Mouse (Mus musculus): ENCODE data around the gene Pnmt.

Pnmt gene

DNA sequence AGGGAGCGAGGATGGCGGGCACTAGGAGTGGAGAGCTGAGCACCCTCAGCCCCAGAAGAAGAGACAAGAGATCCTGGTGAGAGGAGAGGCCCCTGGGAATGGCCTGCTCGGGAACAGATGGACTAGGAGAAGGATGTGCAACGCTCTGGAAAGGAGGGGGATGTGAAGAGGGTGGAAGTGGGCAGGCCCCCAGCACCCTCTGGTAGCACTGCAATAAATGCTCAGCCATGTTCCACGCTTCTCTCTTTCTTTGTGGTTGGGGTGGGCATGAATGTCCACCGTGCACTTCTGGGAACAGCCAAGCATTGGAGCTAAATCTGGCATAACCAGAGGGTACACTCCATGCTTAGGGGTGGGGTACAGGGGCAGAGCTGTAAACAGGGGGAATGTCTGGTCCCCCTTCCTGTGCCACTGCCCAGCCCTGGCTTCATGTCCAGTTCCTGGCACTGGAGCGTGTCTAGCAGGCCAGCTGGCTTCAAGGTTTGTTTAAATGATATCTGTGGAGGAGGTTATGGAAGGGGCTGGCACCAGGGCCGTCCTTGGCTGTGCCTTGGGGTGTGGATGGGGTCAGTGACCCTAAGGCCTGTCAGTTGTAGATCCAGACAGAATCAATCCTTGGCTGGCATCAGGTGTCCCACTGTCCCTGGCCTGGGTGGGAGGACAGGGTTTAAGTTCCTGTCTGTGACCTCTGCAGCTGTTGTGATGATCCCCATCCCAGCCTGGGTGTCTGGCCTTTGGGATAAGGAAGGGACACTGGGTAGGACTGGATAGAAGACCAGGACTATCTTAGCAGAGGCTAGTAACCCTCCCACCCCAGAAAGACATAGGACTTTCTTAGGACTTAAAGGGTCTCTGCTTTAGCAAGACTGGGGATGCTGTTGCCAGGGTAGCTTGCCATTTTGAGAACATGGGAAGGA lies 1.3 kb upstream of the Pnmt start:
- DNase-seq: no peak

DNA sequence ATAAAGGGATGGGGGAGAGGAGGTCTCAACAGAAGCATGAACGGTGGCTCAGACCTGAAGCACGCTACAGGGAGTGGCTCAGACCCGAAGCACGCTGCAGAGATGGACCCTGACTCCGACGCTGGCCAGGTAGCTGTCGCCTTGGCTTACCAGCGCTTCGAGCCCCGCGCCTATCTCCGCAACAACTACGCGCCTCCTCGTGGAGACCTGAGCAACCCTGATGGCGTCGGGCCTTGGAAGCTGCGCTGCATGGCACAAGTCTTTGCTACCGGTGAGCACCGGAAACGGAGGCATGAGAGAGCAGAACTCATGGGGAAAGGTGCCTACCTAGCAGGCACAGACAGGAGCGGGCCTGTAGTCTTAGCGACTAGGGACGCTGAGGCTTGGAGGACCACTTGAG lies 346 bp downstream of the Pnmt start:
- DNase-seq: peak; percentile 39

DNA sequence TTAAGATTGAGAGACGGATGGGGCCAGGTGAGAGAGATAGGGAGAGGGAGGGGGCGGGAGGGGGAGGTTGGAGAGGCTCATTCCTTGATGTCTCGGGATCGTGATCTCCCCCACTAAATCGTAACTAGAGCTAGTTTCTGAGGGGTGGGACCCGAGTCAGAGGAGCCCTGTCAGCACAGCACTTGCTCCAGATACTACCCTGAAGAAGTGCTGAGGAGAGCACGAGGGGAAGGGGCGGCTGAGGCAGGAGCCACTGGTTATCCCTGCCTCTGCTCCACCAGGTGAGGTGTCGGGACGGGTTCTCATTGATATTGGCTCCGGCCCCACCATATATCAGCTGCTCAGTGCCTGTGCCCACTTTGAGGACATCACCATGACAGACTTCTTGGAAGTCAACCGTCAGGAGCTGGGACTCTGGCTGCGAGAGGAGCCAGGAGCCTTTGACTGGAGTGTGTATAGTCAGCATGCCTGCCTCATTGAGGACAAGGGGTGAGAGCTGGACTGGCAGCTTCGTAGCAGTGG lies 867 bp downstream of the Pnmt start:
- no peak for DNase-seq

DNA sequence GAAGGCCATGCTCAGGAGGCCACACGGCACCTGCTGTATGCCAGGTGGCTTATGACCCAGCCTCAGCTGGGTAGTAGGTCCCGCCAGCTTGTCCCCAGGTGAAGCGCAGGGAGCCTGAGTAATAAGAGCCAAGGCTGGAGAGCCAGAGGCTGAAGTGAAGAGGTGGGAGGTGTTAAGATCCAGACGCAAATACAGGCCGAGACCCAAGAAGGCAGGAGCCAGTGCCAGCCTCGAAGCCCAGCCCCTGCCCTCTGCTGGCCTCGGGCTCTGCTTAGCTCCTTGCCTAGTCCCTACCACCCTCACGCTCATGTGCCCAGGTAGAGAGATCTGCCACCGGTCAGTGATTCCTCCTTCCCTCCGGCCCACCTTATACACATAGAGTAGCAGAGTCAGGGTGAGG lies 2.0 kb downstream of the Pnmt start:
- DNase-seq: no peak

DNA sequence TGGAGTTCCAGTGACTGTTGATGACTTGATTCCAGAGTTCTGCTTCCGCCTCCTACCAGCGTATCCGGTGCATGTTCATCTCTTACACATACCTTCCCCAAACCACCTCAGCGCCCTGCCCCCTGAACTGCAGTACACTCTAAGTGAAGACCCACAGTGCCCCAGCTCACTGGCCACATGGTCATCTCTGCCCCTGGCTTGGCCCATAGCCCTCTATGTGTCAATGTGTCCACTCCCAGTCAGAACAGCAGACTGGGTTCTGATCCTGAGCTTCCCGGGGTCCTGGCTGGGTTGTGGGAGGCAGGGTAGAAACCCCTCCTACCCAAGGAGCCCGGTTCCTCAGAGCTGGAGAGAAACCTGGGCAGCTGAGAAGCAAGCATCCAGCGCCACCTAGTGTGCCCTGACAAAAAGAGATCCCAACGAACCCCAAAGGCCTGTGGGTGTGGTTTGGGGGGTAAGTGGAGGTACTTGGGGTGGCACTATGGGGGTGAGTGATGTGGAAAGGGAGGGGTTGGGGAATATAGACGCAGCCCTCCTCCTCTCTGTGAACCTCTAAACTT lies 3.1 kb downstream of the Pnmt start:
- peak; percentile 78 for DNase-seq

DNA sequence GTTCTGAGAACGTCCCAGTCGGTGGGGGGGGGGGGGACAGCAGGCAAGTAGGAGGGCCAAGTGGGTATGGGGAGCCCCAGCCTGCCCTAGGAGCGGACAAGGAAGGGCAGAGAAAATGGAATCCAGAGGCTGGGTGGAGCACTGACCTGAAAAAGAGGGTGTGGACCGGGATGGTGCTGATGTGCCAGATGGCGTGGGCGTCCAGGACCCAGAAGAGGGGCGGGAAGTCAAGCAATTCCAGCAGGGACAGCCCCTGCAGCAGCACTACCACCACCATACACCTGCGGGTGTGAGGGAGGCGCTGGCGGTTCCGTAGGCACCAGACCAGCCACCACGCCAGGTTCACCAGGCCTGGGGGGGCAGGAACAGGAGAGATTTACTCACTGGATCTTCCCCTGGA lies 3.9 kb downstream of the Pnmt start:
- DNase-seq: no peak

DNA sequence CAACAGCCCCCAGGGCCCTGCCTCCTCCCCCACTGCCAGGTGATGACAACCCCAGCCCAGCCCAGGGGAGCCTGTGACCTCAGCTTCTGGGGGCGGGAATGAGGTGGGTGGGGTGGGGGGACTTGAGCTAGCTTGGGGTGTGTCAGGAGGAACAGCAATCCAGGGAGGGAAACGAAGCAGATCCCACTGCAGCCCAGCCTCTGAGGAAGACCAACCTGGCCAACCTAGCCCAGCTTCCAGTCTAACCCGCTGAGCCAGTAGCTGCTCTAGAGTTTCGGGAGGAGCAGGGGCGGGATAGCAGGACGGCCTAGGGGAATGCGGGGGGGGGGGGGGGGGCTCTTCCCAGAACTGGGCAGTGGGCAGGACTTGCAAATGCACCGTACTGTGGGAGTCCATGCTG lies 5.8 kb downstream of the Pnmt start:
- DNase-seq: no peak

DNA sequence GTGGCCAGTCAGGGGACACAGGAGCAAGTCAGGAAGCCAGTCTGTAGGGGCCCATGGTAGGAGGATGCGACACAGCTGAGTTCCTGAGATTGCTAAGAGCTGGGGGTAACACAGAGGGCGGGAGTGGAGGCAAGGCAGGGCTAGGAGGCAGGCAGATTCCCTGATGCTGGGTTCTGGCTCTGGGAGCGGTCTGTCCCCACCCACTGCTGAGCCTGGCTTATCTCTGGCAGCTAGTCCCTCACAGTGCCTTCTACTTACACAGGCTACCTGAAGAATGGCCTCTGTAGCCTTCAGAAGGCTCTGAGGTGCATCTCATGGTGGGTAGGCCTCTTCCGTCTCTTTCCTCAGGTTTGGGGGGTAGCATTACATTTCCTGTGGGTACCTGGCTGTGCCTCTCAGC lies 6.4 kb downstream of the Pnmt start:
- no peak for DNase-seq

DNA sequence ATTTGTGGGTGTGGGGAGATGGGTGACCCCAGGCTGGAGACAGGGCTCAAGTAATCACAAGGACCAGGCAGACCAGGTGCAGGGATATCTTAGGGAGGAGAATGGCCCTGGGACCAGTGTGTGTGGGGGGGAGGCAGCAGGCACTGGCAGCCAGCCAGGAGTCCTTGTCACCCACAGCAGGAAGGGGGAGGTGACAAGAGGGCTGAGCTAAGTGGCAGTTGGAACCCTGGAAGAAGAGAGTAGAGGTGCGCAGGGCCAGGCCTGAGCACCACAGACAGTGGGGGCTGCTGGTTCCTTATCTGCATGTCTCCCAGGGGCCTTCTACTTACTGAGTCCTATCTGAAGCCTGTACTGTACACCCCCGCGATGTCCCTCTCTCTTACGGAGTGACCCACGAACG lies 7.1 kb downstream of the Pnmt start:
- no peak for DNase-seq

DNA sequence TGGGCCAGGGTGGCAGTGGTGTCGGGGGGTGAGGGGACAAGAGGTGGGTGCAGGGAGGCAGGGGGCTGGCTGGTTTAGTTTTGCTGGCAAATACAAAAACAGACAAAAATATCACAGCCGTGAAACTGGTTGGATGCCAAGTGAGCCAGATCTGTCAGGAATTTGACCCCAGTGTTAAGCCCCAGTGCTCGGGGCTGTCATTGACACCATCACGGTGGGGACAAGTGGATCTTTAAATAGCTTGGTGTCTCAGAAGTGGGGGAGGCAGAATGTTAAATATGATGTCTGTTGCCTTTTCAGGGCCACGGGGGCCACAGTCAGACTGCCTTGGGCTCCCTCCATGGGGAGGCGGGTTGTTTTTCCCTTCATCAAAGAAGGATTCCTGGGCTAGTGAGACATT lies 8.1 kb downstream of the Pnmt start:
- DNase-seq: no peak

DNA sequence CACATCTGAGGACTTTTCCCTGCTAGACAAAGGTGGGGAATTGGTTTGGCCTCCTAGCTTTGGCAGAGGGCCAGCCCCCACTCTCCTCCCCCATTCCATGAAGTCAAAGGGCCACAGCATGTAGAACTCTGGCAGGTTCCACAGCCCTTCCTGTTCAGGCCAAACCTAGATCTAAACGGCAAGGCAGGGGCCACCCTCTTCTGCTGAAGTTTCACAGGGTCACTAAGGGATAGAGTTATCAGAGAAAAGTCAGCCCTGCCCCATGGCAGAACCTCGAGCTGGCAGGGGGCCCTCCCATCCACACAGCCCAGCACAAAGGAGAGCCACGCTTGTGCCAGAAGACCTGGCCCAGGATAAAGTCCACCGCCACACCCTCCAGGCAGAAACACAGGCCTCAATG lies 8.8 kb downstream of the Pnmt start:
- DNase-seq: no peak

DNA sequence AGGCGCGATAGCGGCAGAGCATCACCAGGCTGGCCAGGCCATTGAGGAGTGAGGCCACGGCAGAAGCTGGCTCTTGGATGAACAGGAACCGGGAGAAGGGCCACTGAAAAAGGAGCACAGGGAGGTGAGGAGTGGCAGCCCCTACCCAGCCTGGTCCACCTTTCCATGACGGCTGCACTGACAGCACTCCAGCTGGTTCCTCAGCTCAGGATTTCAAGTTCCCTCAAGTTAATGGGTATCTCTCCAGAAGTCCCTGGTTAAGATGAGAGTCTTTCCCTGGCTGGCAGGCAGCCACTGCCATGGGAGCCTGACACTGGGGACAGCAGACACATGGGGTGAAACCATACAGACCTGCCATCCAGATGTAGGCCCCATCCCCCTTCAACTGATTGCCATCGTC lies 11.7 kb downstream of the Pnmt start:
- no peak for DNase-seq

DNA sequence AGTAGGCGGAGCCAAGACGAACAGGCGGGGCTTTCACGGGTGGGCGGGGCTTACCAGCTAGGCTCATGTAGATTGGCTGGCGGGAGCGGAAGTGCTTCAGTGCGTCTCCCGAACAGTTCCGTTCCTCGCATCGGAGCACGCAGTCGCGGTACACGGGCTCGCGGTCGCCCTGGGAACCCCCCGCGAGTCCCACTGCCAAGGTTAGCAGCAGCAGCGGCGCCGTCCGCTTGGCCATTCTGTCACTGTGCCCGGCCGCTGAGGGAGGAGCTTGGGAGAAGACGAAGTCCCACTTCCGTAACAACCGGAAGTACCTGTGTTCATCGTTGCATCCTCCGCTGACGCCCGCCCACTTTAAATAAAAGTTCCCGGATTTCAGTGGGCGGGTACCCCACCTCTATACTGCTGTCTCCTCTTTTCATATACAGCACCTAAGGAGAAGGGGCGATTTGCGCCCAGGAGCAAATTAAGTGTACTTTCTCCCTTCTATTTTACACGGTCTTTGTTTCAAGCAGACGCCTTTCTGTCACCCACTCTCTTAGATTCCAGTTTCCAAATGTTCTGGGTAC lies 14.0 kb downstream of the Pnmt start, which contains the start of gene Pgap3:
Pgap3 (minus strand) TSS at position 330 of the 566 bp plus-strand sequence.
- peak; percentile 94 for DNase-seq

DNA sequence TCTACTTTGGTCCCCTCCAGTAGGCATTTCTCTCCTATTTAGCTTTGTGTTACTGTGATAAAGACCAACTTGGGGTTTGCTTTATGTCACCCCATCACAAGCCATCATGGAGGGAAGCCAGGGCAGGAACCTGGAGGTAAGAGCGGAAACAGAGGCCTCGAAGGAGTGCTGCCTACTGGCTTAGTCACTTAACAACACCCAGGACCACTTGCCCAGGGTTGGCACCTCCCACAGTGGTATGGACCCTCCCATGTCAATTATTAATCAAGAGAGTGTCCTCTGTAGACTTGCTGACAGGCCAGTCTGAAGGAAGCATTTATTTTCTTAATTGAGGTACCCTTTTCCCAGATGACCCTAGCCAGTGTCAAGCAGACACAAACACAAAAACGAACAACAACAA lies 14.6 kb downstream of the Pnmt start:
- DNase-seq: no peak

DNA sequence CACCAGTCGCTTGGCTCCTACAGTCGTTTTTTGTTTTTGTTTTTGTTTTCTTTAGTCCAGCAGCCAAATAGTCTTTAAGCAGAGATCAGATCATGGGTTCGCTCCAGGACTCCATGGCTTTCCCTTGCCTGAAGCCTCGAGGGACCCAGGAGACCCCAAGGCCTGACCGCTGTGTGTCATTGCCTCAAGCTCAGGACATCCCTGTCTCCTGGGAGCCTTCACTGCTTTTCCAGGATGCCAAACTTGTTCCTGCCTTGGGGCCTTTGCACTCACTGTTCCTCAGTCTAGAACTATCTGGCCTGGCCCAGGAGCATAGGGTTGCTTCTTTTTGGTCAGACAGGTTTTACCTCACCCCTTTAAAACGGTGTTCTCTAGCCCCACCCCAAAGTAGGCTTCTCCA lies 20.4 kb downstream of the Pnmt start:
- no peak for DNase-seq

DNA sequence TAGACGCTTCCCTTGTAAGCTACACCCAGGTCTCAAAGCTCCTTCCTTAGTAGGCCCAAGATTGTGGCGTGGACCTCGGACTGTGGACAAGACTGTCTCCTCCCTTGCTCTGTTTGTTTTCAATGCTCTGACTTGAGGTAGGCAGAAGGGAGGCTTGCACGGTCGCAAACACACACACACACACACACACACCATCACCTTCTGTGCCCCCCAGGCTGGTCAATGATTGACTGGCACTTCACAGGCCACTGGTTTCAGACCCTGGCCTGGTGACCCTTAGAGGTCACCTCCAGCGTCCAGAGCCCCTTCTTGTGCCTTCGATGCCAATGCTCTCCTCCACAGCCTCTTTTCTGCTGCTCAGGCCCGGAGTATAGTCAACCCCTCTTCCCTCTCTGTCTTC lies 22.6 kb downstream of the Pnmt start:
- no peak for DNase-seq

DNA sequence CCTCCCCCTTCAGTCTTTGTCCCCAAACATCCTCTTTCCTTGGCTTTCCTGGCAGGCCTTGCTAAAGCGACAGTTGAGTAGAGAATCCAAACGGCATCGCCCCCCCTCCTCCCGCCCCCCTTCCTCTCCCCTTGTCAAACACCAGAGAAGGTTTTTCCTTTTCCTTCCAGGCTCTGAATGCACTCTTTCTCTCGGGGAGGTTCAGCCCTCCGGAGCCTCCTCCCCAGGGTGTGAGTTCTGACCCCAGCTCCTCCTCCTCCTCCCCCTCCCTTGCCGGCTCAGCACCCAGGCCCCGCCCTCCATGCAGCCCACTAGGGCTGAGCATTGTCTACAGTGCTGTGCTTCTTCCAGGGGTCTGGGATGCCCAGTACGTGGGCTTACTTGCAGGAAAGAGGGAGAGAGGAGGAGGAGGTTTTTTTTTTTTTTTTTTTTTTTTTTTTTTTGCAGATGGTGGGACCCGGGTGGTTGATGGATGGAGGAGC lies 23.1 kb downstream of the Pnmt start:
- DNase-seq: peak; percentile 73

DNA sequence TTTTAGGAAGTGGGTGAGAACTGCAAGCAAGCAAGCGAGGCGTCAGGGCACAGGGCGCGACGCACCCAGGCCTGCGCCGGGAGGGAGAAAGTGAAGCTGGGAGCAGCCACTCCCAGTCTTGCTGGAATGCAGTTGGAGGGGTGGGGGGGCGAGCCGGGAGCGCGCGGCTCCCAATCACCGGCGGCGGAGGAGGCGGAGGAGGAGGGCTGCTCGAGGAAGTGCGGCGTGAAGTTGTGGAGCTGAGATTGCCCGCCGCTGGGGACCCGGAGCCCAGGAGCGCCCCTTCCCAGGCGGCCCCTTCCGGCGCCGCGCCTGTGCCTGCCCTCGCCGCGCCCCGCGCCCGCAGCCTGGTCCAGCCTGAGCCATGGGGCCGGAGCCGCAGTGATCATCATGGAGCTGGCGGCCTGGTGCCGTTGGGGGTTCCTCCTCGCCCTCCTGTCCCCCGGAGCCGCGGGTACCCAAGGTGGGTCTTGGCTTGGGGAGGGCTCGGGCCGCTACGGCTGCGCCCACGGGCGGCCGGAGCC lies 26.1 kb downstream of the Pnmt start, which contains the start of gene Erbb2:
Erbb2 (plus strand) TSS at position 198 of the 524 bp plus-strand sequence.
- peak; percentile 91 for DNase-seq

DNA sequence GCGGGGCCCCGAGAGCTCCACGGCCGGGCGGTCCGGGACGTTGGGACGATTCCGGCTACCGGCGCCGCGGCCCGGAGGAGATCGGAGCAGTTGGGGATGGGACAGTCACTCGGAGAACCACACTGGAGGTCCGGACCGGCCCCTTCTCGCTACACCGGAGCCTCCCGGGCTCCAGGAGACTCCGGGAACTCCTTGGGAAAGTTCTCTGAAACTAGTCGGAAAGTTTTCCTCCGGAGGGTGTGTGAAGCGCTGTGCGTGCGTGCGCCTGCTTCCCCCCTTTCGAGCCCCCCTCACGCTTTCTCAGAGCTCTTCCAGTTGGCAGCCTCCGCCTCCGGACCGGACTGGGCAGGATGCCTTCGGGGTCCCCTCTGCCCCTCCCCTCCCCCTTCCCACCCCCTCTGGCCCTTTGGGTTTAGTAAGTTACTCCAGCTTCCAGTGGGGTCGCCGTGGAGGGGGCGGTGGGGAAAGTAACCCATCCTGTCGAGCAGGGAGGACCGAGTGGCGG lies 26.6 kb downstream of the Pnmt start:
- peak; percentile 72 for DNase-seq

DNA sequence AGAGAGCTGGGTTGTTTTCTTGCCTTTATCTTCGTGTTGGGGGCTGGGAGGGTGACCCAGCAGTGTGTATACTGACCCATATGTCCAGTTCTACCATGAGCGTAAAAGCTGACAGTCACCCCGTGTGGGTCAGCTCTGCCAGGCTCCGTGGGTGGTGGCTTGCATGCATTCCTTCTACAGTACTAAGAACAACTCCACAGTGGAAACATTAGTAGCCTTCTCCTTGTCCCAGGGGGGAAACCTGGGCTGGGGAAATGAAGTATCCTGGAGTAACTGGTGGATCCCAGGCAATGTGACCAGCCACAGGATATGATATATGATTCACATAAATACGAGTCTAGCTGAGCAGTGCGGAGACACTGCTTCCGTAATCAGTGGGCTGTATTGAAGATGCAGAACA lies 27.5 kb downstream of the Pnmt start:
- no peak for DNase-seq

DNA sequence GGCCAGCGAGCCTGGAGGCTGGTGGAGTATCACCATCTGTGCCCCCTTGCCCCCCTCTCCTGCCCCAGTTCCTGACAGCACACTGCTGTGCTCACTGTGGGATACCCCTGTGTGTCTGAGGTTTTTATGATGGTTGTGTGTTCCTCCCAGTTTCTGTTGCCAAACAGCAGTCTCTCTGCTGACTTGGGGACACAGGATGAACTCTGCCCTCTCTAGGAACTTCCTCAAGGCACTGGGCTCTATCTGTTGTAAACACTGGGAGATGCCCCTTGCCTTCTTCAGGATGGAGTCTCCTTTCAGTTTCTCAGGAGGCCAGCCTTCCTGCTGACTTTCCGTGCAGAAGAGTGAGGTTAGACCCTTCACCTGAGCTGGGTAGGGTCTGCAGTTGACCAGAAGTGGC lies 27.9 kb downstream of the Pnmt start:
- DNase-seq: no peak

DNA sequence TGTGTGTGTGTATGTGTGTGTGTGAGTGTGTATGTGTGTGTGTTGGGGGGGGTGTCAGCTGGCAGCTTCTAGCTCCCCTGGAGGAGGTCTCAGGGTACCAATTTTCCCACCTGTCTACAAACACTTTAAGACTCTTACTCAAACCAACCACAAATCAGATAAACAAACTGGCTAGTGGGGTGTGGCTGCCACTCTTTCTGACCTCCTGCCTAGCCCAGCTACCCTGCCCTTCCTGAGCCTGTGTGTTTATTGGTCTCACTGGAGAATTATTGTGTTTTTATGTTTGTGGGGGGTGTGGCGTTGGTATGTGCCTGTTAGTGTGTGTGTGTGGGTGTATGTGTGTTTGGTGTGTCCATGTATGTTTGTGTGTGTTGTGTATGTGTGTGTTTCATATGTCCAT lies 30.8 kb downstream of the Pnmt start:
- no peak for DNase-seq

DNA sequence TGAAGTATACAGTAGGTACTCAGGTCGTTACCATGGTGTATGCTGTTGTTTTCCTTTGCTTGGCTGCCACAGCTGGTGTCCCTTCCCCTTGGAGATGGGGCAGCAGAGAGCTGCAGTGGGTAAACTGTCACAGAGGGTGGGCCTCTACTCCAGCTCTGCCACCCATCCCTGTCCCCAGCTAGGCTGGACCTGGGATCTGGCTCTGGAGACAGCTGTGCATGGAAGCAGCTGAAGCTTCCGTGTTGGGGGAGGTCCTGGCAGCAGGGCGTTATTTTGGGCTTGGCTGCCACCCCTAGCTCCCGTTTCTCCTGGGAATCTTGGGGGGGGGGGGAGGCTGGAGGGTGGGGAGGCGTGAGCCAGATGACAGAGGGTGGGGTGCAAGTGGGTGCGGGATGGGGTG lies 32.0 kb downstream of the Pnmt start:
- DNase-seq: no peak

Data from embryo, embryonic 11 days (tissue).